ENCODE assay signal across 8 mouse cellular contexts in genomic region chr2:90846597-90846954, GRCm38 (mm10). TPM values are rescaled to one million over a fixed set of nuclear protein-coding genes. Genes with fewer than 3 reads are reported as not detected.
DNase-seq lines count a peak whose midpoint lies in the region; ATAC-seq and TF ChIP-seq lines count a peak whose summit lies in the region.

No protein-coding gene starts in this region.

- peak; percentile 15 for ATAC-seq in heart, embryonic 16.5 days (replicated peaks; ENCODE audit: extremely low read depth, insufficient read depth, low FRiP score)
- ATAC-seq in G1E (ENCODE audit: extremely low read depth, insufficient number of reproducible peaks, low FRiP score, poor library complexity, severe bottlenecking) = no peak
- peak; percentile 47 for ATAC-seq in forebrain, embryonic 15.5 days (replicated peaks)
- peak; percentile 33 for ATAC-seq in liver, embryonic 12.5 days

- H3K27ac ChIP-seq in heart, embryonic 16.5 days (ENCODE audit: low read length) = peak overlapping the region; percentile 91
- peak overlapping the region; percentile 90 for H3K27ac ChIP-seq in forebrain, embryonic 15.5 days (replicated peaks)
- peak overlapping the region; percentile 68 for H3K27ac ChIP-seq in liver, embryonic 12.5 days

- peaks cover 15% of the 10 kb centered on the region for H3K36me3 ChIP-seq in heart, embryonic 16.5 days (ENCODE audit: control insufficient read depth, insufficient read depth)
- H3K36me3 ChIP-seq in G1E (replicated peaks) = peaks cover 25% of the 10 kb centered on the region
- H3K36me3 ChIP-seq in forebrain, embryonic 15.5 days = peaks cover 15% of the 10 kb centered on the region
- peaks cover 24% of the 10 kb centered on the region for H3K36me3 ChIP-seq in liver, embryonic 12.5 days

- peak overlapping the region; percentile 99 for H3K4me3 ChIP-seq in heart, embryonic 16.5 days (ENCODE audit: low read length)
- peak overlapping the region; percentile 99 for H3K4me3 ChIP-seq in G1E (ENCODE audit: low read depth, low read length)
- H3K4me3 ChIP-seq in forebrain, embryonic 15.5 days = peak overlapping the region; percentile 79
- H3K4me3 ChIP-seq in liver, embryonic 12.5 days = peak overlapping the region; percentile 83

- intact Hi-C loops in heart, postnatal 10 days (cut with DNase I) = no loop called here

- 5% methylated on average over 8 of the region's 8 CpGs for WGBS in heart, embryonic 16.5 days
- WGBS in forebrain, embryonic 15.5 days = 2% methylated on average over 8 of the region's 8 CpGs
- WGBS in liver, embryonic 12.5 days (ENCODE audit: insufficient replicate concordance) = 4% methylated on average over 8 of the region's 8 CpGs

- H3K4me2 ChIP-seq in heart, embryonic 16.5 days (ENCODE audit: low read depth, low read length) = peak overlapping the region; percentile 85
- peak overlapping the region; percentile 73 for H3K4me2 ChIP-seq in forebrain, embryonic 15.5 days (replicated peaks)
- peak overlapping the region; percentile 79 for H3K4me2 ChIP-seq in liver, embryonic 12.5 days

- no peaks in the 10 kb centered on the region for H3K9me3 ChIP-seq in heart, embryonic 16.5 days (replicated peaks; ENCODE audit: control insufficient read depth, low read length)
- H3K9me3 ChIP-seq in G1E (replicated peaks) = peaks cover 7% of the 10 kb centered on the region
- H3K9me3 ChIP-seq in forebrain, embryonic 15.5 days = no peaks in the 10 kb centered on the region
- no peaks in the 10 kb centered on the region for H3K9me3 ChIP-seq in liver, embryonic 12.5 days (replicated peaks)

- no peak for TF ChIP-seq CTCF in G1E (IDR thresholded peaks at IDR 0.05; ENCODE audit: low read depth, low read length)

- H3K9ac ChIP-seq in heart, embryonic 16.5 days (ENCODE audit: low read length) = peak overlapping the region; percentile 76
- peak overlapping the region; percentile 63 for H3K9ac ChIP-seq in forebrain, embryonic 15.5 days (replicated peaks)
- H3K9ac ChIP-seq in liver, embryonic 12.5 days = peak overlapping the region; percentile 70

- peaks cover 18% of the 10 kb centered on the region for H3K4me1 ChIP-seq in heart, embryonic 16.5 days (ENCODE audit: control insufficient read depth, insufficient read depth, low read length)
- H3K4me1 ChIP-seq in G1E (ENCODE audit: insufficient read depth, low read depth, low read length) = peaks cover 33% of the 10 kb centered on the region
- peaks cover 24% of the 10 kb centered on the region for H3K4me1 ChIP-seq in forebrain, embryonic 15.5 days
- H3K4me1 ChIP-seq in liver, embryonic 12.5 days = peaks cover 35% of the 10 kb centered on the region

- H3K27me3 ChIP-seq in heart, embryonic 16.5 days (ENCODE audit: control insufficient read depth, insufficient read depth, low read length) = no peaks in the 10 kb centered on the region
- no peaks in the 10 kb centered on the region for H3K27me3 ChIP-seq in G1E (ENCODE audit: insufficient read depth, low read length)
- no peaks in the 10 kb centered on the region for H3K27me3 ChIP-seq in forebrain, embryonic 15.5 days
- H3K27me3 ChIP-seq in liver, embryonic 12.5 days (replicated peaks) = no peaks in the 10 kb centered on the region

- no peak for DNase-seq in heart, postnatal 10 days
- no peak for DNase-seq in G1E (ENCODE audit: low spot score)
- DNase-seq in B cell, adult 2 months = no peak
- DNase-seq in natural killer cell, adult 2 months (ENCODE audit: low spot score in 2 of 2) = no peak
- DNase-seq in MN1 (ENCODE audit: low spot score) = no peak

RNA-seq across cellular contexts. Expression of gene Mtch2, which starts 0.4 kb away (rescaled TPM):
- polyA plus RNA-seq in heart, embryonic 16.5 days (2015; fragmentation: Nextera tagmentation; extraction: Ambion mirVana) = 259 and 270 TPM in 2 replicates
- 100 to 1,000 TPM; 205 TPM for total RNA-seq in heart, postnatal 10 days (2021)
- total RNA-seq in G1E (2014; fragmentation: Nextera tagmentation) (142 and 174 TPM in 2 replicates), G1E (2017) (226 and 233 TPM in 2 replicates)
- 11.3 and 11.8 TPM in 2 replicates for polyA plus RNA-seq in G1E (2012)
- 266 and 283 TPM in 2 replicates for polyA plus RNA-seq in forebrain, embryonic 15.5 days (2015; fragmentation: Nextera tagmentation; extraction: Ambion mirVana)
- 142 and 146 TPM in 2 replicates for polyA plus RNA-seq in liver, embryonic 12.5 days (2016; fragmentation: Nextera tagmentation; extraction: Ambion mirVana)

RNA-seq across cellular contexts. Expression of gene C1qtnf4, which starts 39.1 kb away (rescaled TPM):
- polyA plus RNA-seq in heart, embryonic 16.5 days (2015; fragmentation: Nextera tagmentation; extraction: Ambion mirVana) = 10.8 and 11.2 TPM in 2 replicates
- 1 to 10 TPM; 6.2 to 6.6 TPM for total RNA-seq in heart, postnatal 10 days (2021)
- not detected in 2 replicates for total RNA-seq in G1E (2014; fragmentation: Nextera tagmentation)
- total RNA-seq in G1E (2017) = 0.16 TPM in 1 of 2 replicates, not detected in the other
- polyA plus RNA-seq in G1E (2012) = not detected in 2 replicates
- 68.5 and 70.6 TPM in 2 replicates for polyA plus RNA-seq in forebrain, embryonic 15.5 days (2015; fragmentation: Nextera tagmentation; extraction: Ambion mirVana)
- 6.6 and 7.3 TPM in 2 replicates for polyA plus RNA-seq in liver, embryonic 12.5 days (2016; fragmentation: Nextera tagmentation; extraction: Ambion mirVana)

RNA-seq across cellular contexts. Expression of gene Kbtbd4, which starts 58.0 kb away (rescaled TPM):
- polyA plus RNA-seq in heart, embryonic 16.5 days (2015; fragmentation: Nextera tagmentation; extraction: Ambion mirVana) = 27.8 and 29.1 TPM in 2 replicates
- 10 to 100 TPM; 21.7 to 26.1 TPM for total RNA-seq in heart, postnatal 10 days (2021)
- total RNA-seq in G1E (2014; fragmentation: Nextera tagmentation) = 18.2 and 21.4 TPM in 2 replicates
- total RNA-seq in G1E (2017) = 31.8 and 35.5 TPM in 2 replicates
- 4.0 and 6.6 TPM in 2 replicates for polyA plus RNA-seq in G1E (2012)
- polyA plus RNA-seq in forebrain, embryonic 15.5 days (2015; fragmentation: Nextera tagmentation; extraction: Ambion mirVana) = 58.7 and 63.8 TPM in 2 replicates
- polyA plus RNA-seq in liver, embryonic 12.5 days (2016; fragmentation: Nextera tagmentation; extraction: Ambion mirVana) = 22.6 and 26.0 TPM in 2 replicates

RNA-seq across cellular contexts. Expression of gene Ndufs3, which starts 58.1 kb away (rescaled TPM):
- polyA plus RNA-seq in heart, embryonic 16.5 days (2015; fragmentation: Nextera tagmentation; extraction: Ambion mirVana) = 414 and 420 TPM in 2 replicates
- total RNA-seq in heart, postnatal 10 days (2021) = 100 to 1,000 TPM; 693 to 709 TPM
- total RNA-seq in G1E (2014; fragmentation: Nextera tagmentation) = 106 and 132 TPM in 2 replicates
- 131 and 165 TPM in 2 replicates for total RNA-seq in G1E (2017)
- polyA plus RNA-seq in G1E (2012) = 86.8 and 94.6 TPM in 2 replicates
- polyA plus RNA-seq in forebrain, embryonic 15.5 days (2015; fragmentation: Nextera tagmentation; extraction: Ambion mirVana) = 213 and 219 TPM in 2 replicates
- polyA plus RNA-seq in liver, embryonic 12.5 days (2016; fragmentation: Nextera tagmentation; extraction: Ambion mirVana) = 171 and 177 TPM in 2 replicates

Comparison
In these comparisons a context has a peak if more than half of its experiments do, and no peak if none do; other contexts are left out.
1. RNA of gene Mtch2, which starts 0.4 kb away (polyA plus RNA-seq): 266 to 283 TPM in forebrain, embryonic 15.5 days, 259 to 270 TPM in heart, embryonic 16.5 days and 142 to 146 TPM in liver, embryonic 12.5 days; 11.3 to 11.8 TPM in G1E; every median in the first group is over 10 times any median in the second.
2. Peak in every context shown above with its lines, with median percentiles within 50 percentile points of each other: H3K27ac ChIP-seq, H3K4me2 ChIP-seq, H3K4me3 ChIP-seq and H3K9ac ChIP-seq.